Mouse (Mus musculus) intestine, postnatal 0 days (tissue): ENCODE data around the gene Kpna4. TPM values are rescaled to one million over a fixed set of nuclear protein-coding genes. Genes with fewer than 3 reads are reported as not detected.

Experiments used
- ATAC-seq: fragments of 200-750 bp; cut with Nextera tagmentation; 2 replicates; pipeline ENCODE4 v1.8.0; 2017; ENCODE audit warnings: mild to moderate bottlenecking, moderate TSS enrichment, moderate library complexity
- H3K27ac ChIP-seq: fragments of 300-500 bp; sonication (generic); 2 replicates; pipeline ENCODE4 v1.5.1; 2014; ENCODE audit warnings: mild to moderate bottlenecking, low read depth, low read length, moderate library complexity
- H3K27me3 ChIP-seq: fragments of 300-500 bp; sonication (generic); replicated peaks from 2 replicates; pipeline ENCODE4 v1.6.1; 2014; ENCODE audit warnings: low read length, mixed read lengths; ENCODE audit not compliant: control insufficient read depth, insufficient read depth
- H3K36me3 ChIP-seq: fragments of 300-500 bp; sonication (generic); 2 replicates; pipeline ENCODE4 v1.6.1; 2014; ENCODE audit warnings: mild to moderate bottlenecking, moderate library complexity; ENCODE audit not compliant: control insufficient read depth, insufficient read depth
- H3K4me1 ChIP-seq: fragments of 300-500 bp; sonication (generic); replicated peaks from 2 replicates; pipeline ENCODE4 v1.6.1; 2014; ENCODE audit warnings: antibody characterized with exemption, low read length, mixed read lengths; ENCODE audit not compliant: control insufficient read depth, insufficient read depth
- H3K4me2 ChIP-seq: fragments of 300-500 bp; sonication (generic); replicated peaks from 2 replicates; pipeline ENCODE4 v1.6.1; 2014; ENCODE audit warnings: low read depth, mild to moderate bottlenecking, moderate library complexity
- H3K4me3 ChIP-seq: fragments of 300-500 bp; sonication (generic); 2 replicates; pipeline ENCODE4 v1.5.1; 2014; ENCODE audit warnings: low read depth, low read length
- H3K9ac ChIP-seq: fragments of 300-500 bp; sonication (generic); 2 replicates; pipeline ENCODE4 v1.6.1; 2014; ENCODE audit warnings: mild to moderate bottlenecking, low read depth, low read length
- H3K9me3 ChIP-seq: fragments of 300-500 bp; sonication (generic); 2 replicates; pipeline ENCODE4 v1.6.1; 2016; ENCODE audit warnings: mixed run types; ENCODE audit not compliant: control insufficient read depth
- CTCF ChIP-seq: sonication (generic); IDR thresholded peaks from 2 replicates; pipeline ENCODE4 v1.5.1; 2016; ENCODE audit warnings: low read depth, mild to moderate bottlenecking, control low read depth, antibody characterized with exemption, moderate library complexity
- WGBS: fragments of 180-500 bp; shearing (Covaris S2); extraction: QIAGEN DNeasy Blood & Tissue Kit; methylation state at CpG from one replicate; pipeline ENCODE4 v1.1.7; 2014; 5-methylcytosine and 5-hydroxymethylcytosine counted together
- polyA plus RNA-seq: library from polyadenylated mRNA; unstranded; fragments of >200 nt; fragmentation: Nextera tagmentation; extraction: Ambion mirVana; gene quantifications from 2 replicates; pipeline ENCODE4 v1.2.1, GENCODE M21; 2015

The Kpna4 gene
- polyA plus RNA-seq, result 18.1 and 19.3 TPM in 2 replicates

DNA sequence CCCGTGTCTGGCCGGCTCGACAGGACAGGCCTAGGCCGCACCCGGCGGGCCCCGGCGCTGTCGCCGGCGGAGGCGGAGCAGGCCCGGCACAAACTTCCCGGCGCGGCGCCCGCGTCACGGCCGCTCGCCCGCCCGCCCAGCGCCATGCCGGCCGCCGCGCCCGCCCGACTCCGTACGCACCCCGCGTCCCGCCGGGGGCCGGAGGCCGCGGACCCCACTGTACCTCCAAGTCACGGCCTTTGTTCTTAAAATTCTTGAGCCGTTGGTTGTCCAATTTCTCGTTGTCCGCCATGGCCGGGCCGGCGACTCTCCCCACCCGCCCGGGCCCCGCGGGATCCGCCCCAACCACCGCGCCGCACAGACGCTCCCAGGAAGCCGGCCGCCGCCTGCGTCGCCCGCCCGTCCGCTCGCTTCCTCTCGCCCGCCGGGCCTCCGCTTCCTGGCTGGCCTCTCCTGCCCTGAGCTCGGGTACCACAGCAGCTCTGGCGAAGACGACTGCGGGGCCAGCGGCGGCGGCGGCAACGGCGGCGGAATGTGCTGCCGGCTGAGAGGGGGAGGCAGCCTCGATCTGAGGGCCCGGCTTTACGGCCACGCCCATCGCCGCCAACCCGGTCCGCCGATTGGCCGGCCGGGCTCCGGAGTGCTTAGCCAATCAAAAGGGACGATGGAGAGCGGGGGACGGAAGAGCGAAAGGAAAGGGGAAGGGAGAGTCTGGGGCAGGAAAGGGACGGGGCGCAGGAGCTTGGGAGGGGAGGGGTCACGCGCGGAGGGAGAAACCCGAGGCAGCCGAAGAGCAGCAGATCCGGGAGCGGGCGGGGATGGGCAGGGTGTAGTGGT, at the start of gene Kpna4:
Gene Kpna4 (minus strand): TSS at position 605 of the 837 bp plus-strand sequence.
- no peak for TF ChIP-seq CTCF
- under 1% methylated on average over 104 of the region's 107 CpGs for WGBS
- ATAC-seq, result peak; percentile 96
- Histone ChIP-seq H3K9ac (peak within 1 kb of the TSS; percentile 98), H3K36me3 (no peaks in the 10 kb centered on the region), H3K4me3 (peak within 1 kb of the TSS; percentile 96), H3K27me3 (no peaks in the 10 kb centered on the region), H3K4me1 (0 out of 2 replicates have a peak, but pooled peaks cover 2% of the 10 kb centered on the region), H3K4me2 (peak within 1 kb of the TSS; percentile 71), H3K27ac (peak within 1 kb of the TSS; percentile 99), H3K9me3 (no peaks in the 10 kb centered on the region)

- no peak overlapping the region for H3K27ac ChIP-seq
- no peaks in the 10 kb centered on the region for H3K27me3 ChIP-seq
- 23% methylated on average over 1 of the region's 1 CpGs for WGBS
Observed at GRCm38 (mm10) chr3:69175229-69175628, 48.3 kb upstream of the Kpna4 start.

GRCm38 (mm10) chr3:69171123-69171522, 44.2 kb upstream of the Kpna4 start:
- no peaks in the 10 kb centered on the region for H3K4me1 ChIP-seq
- no peaks in the 10 kb centered on the region for H3K27me3 ChIP-seq
- WGBS, result 60% methylated on average over 4 of the region's 4 CpGs
- no peak overlapping the region for H3K4me2 ChIP-seq
- no peak overlapping the region for H3K27ac ChIP-seq
- ATAC-seq, result no peak
- H3K36me3 ChIP-seq, result no peaks in the 10 kb centered on the region
- H3K4me3 ChIP-seq, result no peak overlapping the region
- no peak for TF ChIP-seq CTCF
- H3K9me3 ChIP-seq, result no peaks in the 10 kb centered on the region
- H3K9ac ChIP-seq, result no peak overlapping the region

More at GRCm38 (mm10) chr3:69175229-69175628, 48.3 kb upstream of the Kpna4 start:
- TF ChIP-seq CTCF, result no peak
- H3K4me2 ChIP-seq, result no peak overlapping the region
- no peaks in the 10 kb centered on the region for H3K9me3 ChIP-seq
- no peak for ATAC-seq
- no peak overlapping the region for H3K4me3 ChIP-seq
- no peaks in the 10 kb centered on the region for H3K4me1 ChIP-seq
- no peak overlapping the region for H3K9ac ChIP-seq
- no peaks in the 10 kb centered on the region for H3K36me3 ChIP-seq

DNA sequence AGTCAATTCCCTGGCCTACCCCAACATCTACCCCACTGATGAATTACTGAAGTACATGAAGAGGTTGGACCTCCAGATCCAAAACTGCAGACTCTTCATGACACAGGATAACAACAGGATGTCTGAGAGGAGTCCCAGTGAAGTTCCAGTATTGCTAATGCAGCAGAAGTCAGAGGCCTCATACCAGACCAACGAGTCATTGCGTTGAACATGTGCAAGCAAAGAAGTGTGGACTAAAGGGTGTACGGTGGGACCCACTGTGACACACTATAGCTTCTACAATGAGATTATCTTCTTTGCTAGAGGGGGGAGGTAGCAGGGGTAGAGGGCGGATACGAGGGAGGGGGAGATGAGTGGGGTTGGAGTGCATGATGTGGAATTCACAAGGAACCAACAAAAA, 42.9 kb upstream of the Kpna4 start:
- ATAC-seq, result no peak
- TF ChIP-seq CTCF, result no peak
- Histone ChIP-seq H3K4me1 (no peaks in the 10 kb centered on the region), H3K27ac (no peak overlapping the region), H3K4me3 (no peak overlapping the region), H3K4me2 (no peak overlapping the region), H3K9ac (no peak overlapping the region), H3K36me3 (no peaks in the 10 kb centered on the region), H3K9me3 (no peaks in the 10 kb centered on the region), H3K27me3 (no peaks in the 10 kb centered on the region)
- 74% methylated on average over 5 of the region's 5 CpGs for WGBS

DNA sequence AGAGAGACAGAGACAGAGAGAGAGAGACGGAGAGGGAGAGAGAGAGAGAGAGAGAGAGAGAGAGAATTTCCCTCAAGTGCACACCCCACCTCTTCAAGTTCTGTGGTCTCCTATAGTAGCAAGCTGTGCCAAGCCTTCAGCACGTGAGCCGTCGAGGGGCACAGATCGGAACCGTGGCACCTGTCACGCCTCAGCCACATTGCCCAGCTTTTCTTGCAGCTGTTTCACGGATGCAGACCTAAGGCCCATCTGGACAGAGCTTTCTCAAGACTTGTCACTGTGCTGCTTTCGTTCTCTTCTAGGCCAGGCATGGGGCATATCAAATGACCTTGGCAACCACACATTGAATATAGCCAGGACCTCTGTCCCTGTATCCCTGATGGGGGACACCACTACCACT, 41.8 kb upstream of the Kpna4 start:
- H3K9ac ChIP-seq, result no peak overlapping the region
- no peaks in the 10 kb centered on the region for H3K4me1 ChIP-seq
- H3K4me2 ChIP-seq, result no peak overlapping the region
- no peak for ATAC-seq
- H3K27me3 ChIP-seq, result no peaks in the 10 kb centered on the region
- H3K27ac ChIP-seq, result no peak overlapping the region
- H3K36me3 ChIP-seq, result no peaks in the 10 kb centered on the region
- H3K4me3 ChIP-seq, result no peak overlapping the region
- no peak for TF ChIP-seq CTCF
- no peaks in the 10 kb centered on the region for H3K9me3 ChIP-seq
- 87% methylated on average over 9 of the region's 9 CpGs for WGBS

DNA sequence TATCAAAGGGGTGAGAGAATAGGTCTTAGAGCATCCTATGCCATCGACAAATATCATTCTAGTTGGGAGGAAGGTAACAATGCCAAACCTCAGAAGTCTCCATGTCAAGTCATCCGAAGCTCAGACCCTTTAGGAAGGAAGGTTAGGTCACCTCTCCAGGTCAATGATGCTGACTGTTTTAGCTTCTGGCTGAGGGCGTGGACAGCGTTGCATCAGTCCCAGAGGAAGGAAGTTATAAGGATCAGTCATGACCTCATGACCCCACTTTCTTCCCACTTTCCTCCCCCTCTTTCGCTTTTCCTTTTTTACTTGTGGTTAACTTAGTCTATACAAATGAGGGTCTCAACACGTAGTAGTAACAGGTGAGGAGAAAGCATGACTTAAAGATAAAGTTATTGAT, 36.1 kb upstream of the Kpna4 start:
- WGBS, result 75% methylated on average over 6 of the region's 6 CpGs
- H3K9ac ChIP-seq, result no peak overlapping the region
- H3K27me3 ChIP-seq, result no peaks in the 10 kb centered on the region
- no peak overlapping the region for H3K4me2 ChIP-seq
- H3K4me1 ChIP-seq, result no peaks in the 10 kb centered on the region
- H3K4me3 ChIP-seq, result no peak overlapping the region
- no peaks in the 10 kb centered on the region for H3K9me3 ChIP-seq
- no peak overlapping the region for H3K27ac ChIP-seq
- no peaks in the 10 kb centered on the region for H3K36me3 ChIP-seq
- no peak for TF ChIP-seq CTCF
- ATAC-seq, result no peak
